Mouse (Mus musculus): ENCODE data around the gene Gm21454. TPM values are rescaled to one million over a fixed set of nuclear protein-coding genes. Genes with fewer than 3 reads are reported as not detected.

Gm21454 gene
- not detected in 2 replicates for polyA plus RNA-seq (2012; ENCODE audit: low replicate concordance)

DNA sequence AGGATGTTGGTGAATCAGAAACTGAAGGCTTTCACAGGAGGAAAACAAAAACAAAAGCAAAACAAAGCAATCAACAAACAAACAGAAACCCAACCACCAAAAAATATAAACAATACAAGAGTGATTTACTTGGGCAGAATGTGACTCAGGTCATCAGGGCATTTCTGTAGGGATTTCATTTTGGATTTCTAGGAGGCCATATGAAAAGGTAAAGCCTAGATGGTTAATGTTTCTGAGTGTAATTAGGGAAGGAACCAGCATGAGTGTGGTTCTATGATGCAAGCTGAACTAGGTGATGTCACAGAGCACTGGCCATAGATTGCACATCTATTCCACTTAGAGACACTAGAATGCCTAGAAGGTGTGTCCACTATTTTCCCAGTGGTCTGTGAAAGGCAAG lies at the start of gene Gm21454, which contains the start of gene Gm21440:
Gm21454 (plus strand) TSS at position 352 of the 400 bp plus-strand sequence.
Gm21440 (plus strand) TSS at position 301 of the 400 bp plus-strand sequence.

DNA sequence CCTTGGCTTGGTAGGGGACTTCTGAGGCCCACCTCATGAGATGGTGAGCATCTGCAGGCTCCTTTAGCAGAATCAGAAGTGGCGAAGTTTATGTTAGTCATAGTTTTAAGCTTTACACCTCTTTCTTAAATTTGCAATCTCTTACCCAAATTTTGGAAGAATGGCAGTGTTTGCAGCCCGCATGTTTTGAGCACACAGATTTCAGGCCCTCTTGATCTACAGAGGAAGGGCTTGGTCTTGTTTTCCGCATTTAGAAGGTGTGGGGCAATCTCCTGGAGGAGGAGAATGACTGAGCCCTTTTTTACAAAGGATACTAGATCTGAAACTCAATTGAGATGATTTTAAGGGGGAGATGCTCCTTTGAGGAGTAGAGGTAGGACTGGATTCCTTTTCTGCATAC lies 28.4 kb upstream of the Gm21454 start, which contains the start of gene Gm21828:
Gm21828 (minus strand) TSS at position 101 of the 400 bp plus-strand sequence.

DNA sequence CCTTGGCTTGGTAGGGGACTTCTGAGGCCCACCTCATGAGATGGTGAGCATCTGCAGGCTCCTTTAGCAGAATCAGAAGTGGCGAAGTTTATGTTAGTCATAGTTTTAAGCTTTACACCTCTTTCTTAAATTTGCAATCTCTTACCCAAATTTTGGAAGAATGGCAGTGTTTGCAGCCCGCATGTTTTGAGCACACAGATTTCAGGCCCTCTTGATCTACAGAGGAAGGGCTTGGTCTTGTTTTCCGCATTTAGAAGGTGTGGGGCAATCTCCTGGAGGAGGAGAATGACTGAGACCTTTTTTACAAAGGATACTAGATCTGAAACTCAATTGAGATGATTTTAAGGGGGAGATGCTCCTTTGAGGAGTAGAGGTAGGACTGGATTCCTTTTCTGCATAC lies 96.7 kb downstream of the Gm21454 start, which contains the start of gene Gm21725:
Gm21725 (minus strand) TSS at position 101 of the 400 bp plus-strand sequence.

Other genes starting within 250 kb of the Gm21454 start
- not detected in 2 replicates for gene Gm20807, start 209.6 kb upstream of the Gm21454 start, polyA plus RNA-seq (2012; ENCODE audit: low replicate concordance)
- not detected in 2 replicates for gene Gm21891, start 119.0 kb upstream of the Gm21454 start, polyA plus RNA-seq (2012; ENCODE audit: low replicate concordance)
- gene Gm21425, start 90.5 kb upstream of the Gm21454 start, polyA plus RNA-seq (2012; ENCODE audit: low replicate concordance): not detected in 2 replicates
- gene Gm21828, start 28.5 kb upstream of the Gm21454 start, polyA plus RNA-seq (2012; ENCODE audit: low replicate concordance): not detected in 2 replicates
- gene Gm21440, start 51 bp upstream of the Gm21454 start, polyA plus RNA-seq (2012; ENCODE audit: low replicate concordance): not detected in 2 replicates
- gene Gm21725, start 96.6 kb downstream of the Gm21454 start, polyA plus RNA-seq (2012; ENCODE audit: low replicate concordance): not detected in 2 replicates
- gene Gm21866, start 213.1 kb downstream of the Gm21454 start, polyA plus RNA-seq (2012; ENCODE audit: low replicate concordance): not detected in 2 replicates
- not detected in 2 replicates for gene Gm20773, start 241.6 kb downstream of the Gm21454 start, polyA plus RNA-seq (2012; ENCODE audit: low replicate concordance)